Mouse (Mus musculus): ENCODE results near the gene Thsd4.
"Not testable (repeated sequence)": the region's sequence is repeated elsewhere in the genome, so short reads cannot be mapped to it uniquely, and the experiment has no call there.

The Thsd4 gene

DNA sequence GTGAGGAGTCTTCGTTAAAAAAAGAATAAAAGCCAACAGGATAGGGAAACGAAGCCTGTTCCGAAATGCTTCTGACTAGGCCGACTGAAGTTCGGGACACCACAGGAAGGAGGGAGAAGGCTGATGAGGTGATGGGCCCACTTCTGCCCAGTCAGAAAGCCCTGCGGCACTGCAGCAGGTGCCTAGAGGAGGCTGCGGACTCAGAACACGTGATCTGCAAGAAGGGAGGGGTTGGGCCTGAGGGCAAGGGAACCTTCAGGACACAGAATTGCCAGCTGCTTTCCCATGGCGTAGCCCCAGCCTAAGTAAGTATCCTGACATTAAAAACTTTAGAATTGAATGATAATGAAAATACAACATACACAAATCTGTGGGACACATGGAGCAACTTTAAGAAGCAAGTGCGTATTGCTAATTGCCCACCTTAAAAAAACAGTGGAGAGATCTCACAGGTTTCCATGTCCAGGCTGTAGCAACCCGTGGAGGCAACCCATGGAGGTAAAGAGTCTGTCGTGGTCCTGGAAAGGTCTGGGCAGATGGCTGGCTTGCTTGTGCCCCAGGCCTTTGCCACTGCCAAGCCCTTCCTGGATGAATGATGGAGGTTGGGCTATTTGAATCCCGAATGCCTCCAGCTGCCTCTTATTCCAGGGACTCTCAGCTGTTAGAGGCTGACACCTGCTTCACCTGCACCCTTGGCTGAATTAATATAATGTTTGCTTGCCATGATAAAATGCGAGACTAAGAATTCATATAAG, 560.5 kb downstream of the Thsd4 start:
- no peak for DNase-seq

DNA sequence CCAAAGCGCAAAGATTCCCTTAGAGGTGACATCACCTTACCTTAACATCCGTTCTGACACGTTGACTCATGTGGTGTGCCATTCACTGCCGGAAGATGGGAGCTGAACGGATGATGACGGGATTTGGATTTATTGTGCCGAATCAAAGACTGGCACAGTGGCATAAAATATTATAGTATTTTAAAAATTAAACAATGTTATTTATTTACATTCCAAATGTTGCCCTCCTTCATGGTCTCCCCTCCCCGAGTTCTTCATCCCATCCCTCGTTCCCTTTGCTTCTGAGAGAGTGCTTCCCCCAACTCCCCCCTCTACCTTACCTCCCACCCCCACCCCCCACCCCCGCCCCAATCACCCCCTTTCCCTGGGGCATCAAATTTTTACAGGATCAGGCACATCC, 561.3 kb downstream of the Thsd4 start, which contains the start of gene Nr2e3:
TSS of gene Nr2e3 (minus strand) at position 101 of the 400 bp plus-strand sequence.
- DNase-seq: no peak

DNA sequence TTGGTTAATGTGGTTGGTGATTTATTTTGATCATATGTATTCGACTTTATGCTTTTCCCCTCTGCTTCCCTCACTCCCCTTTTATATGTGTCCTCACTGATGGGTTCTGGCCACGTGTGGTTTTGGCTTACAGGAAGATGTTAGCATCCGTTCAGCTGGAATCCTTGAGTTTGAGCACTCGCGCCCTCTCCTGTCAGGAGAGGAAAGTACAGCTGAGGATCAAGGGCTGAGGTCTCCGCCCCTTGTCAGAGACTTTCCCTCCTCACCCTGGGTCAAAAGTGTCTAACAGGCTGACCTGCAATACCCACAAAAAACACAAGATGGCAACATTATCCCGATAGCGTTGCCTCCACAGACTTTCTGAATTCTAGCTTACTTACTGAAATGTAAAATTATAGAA, 562.6 kb downstream of the Thsd4 start:
- peak; percentile 86 to 91 for DNase-seq

DNA sequence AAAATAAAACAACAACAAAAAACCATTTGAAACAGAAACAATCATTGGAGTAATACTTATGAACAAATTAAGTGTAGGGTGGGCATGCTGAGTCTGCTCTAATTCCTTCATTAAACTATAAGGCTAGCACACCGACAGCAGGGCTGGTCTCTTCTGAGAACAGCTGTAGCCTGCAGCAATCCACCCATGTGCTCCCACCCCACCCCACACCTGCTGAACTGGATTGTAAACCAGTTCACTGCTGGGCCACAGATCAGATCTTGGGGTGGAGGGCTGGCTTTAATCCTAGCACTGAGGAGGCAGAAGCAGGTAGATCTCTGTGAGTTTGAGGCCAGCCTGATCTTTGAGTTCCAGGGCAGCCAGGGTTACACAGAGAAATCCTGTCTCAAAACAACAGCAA, 563.7 kb downstream of the Thsd4 start:
- DNase-seq: not testable (repeated sequence)

DNA sequence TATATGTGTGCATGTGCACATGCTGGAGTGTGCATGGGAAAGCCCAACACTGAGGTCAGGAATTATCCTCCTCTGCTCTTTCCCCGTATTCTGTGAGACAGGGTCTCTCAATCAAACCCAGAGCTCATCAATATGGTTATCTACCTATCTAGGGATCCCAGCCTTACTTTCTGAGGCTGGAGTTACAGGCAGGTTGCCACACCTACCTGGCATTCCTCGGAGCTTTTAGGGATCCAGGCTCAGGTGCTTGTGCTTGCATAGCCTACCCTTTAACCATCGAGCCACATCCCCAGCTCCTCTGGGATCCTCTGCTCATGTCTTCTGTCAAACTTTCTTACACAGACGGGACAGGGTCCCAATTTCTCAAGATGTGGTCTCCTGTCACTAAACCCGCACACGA, 565.4 kb downstream of the Thsd4 start:
- DNase-seq: no peak

DNA sequence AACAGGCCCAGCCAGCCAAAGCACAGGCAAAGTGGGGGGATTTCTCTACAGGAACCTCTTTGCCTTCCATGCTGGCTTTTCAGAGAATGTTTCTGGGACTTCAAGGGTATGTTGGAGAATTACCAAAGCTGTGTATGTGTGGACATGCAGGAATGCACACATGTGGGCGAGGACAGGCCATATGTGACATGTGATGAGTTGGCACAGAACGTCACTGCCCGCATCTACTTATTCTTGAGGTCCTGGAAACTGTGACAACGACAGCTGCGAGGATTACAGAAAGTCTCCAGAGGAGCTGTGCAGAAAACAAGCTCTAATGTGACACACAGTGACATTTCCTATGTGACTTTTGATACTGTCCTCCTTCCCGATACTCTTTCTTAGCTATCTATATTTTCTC, 566.2 kb downstream of the Thsd4 start:
- DNase-seq: no peak

DNA sequence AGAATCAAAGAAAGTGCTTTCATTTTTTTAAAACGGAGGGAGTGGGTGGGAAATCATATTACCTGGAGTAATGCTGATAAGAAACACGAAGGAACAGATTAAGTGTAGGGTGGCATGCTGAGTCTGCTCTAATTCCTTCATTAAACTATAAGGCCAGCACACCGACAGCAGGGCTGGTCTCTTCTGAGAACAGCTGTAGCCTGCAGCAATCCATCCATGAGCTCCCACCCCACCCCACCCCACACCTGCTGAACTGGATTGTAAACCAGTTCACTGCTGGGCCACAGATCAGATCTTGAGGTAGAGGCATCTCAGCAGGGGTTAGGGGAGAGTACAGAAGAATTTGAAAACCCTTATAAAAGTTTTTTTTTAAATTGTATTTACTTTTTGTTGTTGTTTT, 566.6 kb downstream of the Thsd4 start:
- no peak for DNase-seq

DNA sequence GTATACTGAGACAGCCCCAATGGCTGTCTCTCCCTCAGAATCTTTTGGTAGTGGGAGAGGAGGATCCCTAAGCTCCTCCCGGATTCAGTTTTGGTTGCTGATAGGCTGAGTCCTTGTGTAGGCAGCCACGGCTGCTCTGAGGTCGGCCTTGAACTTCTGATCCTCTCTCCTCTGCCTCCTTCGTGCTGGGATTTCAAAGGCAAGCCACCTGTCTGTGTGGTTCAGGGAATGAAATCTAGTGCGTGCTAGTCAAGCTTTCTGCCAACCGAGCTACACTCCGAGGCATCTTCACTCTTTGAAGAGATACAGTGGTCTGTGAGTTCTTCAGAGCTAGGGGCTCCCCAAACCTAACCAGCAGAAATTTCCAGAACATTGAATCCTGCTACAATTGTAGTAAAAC, 568.3 kb downstream of the Thsd4 start:
- DNase-seq: no peak

DNA sequence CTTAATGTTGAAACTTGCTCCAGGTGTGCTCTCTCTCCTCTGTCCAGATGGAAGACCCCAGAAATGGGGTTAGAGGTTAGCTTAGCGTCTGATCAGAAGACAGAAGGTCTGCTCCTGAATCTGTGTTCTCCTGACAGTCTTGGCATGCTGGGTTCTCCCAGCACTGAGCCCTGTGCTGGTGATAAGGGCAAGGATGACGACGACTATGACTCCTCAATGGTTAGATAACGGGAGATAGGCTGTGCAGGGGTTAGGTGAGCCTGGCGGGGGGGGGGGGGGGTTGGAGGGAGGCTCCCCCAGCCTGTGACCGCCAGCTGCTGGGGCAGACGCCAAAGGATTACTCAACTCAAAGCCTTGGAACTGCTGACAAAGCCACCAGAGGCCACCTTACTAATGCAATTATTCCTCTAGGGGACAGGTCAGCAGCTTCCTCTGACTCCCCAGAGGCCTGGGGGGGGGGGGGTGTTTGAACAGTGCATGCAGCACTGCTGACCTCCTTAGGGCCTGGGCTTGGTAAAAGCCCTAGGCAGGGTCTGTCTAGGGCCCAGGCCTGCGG, 569.3 kb downstream of the Thsd4 start:
- no peak for DNase-seq

DNA sequence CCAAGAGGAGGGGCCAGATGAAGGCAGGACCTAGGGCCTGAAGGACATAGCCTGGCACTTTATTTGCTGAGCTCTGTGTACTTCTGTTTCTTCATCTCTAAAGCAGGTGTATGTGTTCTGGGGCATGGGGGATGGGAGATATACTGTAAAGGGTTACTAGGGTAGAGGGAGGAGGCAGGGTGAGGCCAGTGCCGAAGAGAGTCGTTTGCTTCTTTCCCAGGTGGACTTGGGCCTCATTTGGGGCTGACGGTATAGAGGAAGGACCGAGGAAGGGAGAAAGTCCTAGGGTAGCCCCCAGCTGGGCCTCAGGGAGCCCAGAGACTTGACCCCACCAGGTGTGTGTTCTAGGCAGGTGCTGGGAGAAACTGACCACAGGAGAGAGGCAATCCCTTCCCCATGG, 569.9 kb downstream of the Thsd4 start:
- DNase-seq: no peak

DNA sequence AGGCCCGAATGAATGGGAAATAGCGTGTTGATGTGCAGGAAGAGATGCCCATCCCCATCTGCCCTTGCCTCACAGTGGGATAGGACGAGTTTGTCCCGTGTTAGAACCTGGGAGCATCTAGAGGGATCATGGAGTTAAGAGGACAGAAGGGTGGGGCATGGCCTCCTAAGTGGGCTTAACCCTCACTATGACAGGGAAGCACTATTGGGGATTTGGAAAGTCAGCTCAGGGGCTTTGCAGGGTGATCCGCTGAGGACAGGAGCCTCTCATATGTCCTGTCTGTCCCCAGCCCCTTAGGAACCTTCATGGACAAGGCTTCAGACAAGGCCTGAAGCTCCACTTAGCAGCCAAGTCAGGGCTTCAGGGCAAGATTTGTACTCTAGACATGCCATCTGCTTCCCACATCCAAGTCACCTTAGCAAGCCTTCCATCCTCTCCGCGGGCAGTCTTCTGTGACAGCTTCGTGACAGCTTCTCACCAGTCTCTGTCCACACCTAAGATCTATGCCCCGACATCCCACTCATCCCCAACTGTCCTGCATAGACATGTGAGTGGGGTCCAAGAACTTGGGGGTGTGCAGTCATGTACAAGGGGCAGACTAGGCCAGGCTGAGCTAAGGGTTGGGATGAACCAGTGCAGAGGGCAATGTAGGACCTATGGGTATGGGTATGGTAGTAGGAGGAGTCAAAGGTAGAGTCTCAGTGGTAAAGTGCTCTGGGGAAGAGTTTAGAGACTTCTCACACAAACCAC, 570.7 kb downstream of the Thsd4 start:
- DNase-seq: no peak

DNA sequence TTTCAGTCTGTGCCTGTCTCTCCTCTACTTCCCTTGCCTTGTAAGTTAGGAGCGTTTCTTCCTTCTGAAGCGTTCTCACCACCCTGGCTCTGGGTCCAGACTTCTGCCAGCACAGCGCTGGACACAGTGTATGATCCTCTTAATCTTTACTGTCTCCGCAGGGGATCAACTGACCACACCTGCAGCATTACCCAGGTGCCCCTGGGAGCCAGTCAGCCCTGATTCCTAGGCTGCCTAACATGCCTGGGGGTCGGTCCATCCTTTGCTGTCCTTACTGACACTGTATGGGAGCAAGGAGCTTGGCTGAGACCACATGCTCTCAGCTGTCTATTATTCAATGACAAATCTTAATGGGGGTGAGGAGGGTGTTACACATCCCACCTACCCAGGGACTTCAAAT, 571.9 kb downstream of the Thsd4 start:
- peak in 1 of 2 experiments; percentile 1 for DNase-seq

DNA sequence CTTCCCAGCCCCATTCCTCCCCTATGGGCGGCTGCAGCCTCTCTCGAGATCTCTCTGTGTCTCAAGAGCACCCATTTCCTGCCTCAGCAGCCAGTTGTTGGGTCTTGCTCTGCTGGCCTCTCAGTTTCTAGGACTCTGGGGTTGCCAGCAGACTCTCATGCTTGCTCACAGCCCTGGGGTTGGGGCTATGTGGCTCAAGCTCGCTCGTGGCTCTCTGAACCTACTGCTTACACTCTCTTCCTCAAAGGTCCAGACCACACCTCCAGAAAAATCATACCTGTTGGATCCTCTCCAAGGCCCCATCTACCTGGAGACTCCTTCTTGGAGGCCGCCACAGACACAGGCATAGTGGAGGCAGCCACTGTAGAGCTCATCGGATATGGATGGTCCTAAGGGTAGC, 572.3 kb downstream of the Thsd4 start:
- DNase-seq: peak in 1 of 2 experiments; percentile 0

DNA sequence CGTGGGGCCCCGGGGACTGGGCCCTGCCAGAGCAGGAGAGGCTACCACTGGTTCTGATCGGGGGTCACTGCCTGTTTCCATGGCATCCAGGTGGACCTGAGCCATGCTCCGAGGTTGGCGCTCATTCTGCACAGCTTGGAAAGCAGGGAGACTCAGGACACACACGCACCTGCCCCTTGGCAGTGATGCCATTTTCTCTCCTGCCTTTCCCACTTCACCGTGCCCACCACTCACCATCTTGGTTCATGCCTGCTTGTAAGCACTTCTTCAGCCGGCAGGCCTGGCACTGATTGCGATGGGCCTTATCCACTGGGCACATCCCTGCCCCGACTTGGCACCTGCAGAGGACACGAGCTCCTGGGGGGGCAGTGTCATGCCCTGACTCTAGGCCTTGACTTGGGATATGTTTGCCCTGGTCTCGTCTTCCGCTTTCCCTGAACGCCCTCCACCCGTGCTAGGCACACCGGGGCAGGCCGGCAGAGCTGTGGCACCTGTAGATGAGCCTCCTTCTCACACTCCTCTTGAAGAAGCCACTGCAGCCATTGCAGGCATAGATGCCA, 573.1 kb downstream of the Thsd4 start:
- no peak for DNase-seq

DNA sequence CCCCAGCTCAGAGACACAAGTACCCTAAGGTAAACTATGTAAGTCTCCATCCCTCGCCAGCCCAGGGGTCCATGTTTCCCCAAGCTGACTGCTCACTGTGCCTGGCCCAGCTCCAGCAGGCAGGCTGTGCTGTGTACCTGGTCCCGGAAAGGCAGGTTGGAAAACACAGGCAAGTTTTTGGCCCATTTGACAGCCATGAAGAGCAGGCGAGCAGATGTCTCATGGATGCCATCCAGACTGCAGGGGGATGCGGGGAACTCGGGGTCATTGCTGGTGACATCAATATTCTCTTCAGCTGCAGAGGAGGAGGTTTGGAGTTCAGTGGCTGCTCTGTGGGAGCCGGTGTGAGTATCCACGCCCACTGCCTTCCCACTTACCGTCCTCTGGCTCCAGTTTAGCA, 573.6 kb downstream of the Thsd4 start:
- peak in 1 of 2 experiments; percentile 1 for DNase-seq

DNA sequence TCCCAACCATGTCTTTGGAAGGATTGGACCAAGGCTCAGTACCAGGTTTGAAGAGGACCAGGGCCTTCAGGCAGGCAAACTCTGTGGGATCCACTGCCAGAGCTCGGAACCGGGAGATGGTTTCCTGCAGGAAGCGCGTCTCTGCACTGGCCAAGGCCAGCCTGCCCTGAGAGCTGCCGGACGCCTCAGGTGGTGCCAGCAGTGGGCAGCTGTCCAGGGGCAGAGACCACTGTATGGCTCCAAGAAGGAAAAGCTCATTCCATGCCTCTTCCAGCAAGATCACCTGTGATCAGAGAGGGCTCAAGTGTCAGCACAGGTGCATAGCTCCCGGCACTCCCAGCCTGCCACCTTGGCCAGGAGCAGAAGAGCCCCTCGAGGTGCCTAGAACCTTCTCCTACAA, 574.6 kb downstream of the Thsd4 start:
- peak in 1 of 2 experiments; percentile 1 for DNase-seq

DNA sequence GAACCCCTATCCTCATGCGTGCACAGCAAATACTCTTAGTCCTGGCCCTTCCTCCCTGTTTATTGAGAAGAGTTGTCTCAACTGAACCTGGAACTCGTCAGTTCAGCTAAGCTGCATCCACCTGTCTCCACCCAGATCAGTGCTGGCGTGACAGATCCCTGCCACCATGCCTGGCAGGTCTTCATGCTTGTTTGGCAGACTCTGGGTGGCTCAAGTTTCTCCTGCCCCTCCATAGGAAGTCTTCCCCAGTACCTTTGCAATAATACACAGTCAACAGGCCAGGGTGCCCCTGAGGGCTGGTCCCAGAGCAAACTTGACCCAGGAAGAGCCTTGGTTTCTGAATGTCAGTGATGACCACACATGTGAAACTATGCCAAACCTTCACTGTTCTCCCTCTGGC, 576.6 kb downstream of the Thsd4 start:
- no peak for DNase-seq

DNA sequence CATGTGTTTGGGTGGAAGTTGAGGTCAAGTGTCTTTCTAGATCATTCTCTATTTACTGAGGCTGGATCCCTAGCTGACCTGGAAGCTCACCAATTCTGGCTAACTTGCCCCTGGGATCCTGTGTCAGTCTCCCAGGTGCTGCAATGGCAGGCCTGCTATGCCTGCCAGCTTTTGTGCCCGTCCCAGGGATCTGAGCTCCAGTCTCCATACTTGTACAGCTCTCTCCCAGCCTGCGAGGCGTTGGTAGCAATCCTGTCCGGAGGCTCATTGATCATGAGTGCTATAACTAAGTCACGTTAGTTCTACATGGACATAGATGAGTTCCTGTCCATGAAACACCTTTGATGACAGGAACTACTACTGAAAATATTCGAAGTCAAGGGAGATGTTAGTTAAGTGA, 578.0 kb downstream of the Thsd4 start:
- no peak for DNase-seq

DNA sequence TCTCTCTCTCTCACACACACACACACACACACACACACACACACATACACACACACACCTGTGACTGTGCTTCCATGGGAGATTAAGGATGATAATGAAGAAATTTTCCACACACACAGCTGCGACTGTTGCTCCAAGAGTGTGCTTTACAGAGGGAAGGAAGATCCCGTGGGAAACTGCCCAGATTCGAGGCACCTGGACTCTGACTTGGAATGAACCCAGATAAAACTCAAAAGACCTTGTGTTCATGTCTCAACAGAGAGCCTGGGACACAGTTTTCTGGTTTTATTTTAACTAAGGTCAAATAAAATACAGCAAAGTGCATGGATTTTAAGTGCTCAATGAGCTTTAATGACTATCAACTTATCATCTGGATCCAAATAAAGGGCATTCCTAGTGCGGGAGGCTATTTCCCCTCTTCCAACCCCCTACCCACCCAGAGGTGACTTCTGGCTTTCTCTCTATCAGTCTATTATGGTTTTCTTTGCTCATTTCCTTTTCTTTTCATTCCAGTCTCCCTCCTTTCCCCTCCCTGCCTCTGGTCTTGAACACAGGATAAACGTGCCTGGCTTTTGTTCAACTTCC, 579.3 kb downstream of the Thsd4 start:
- DNase-seq: peak in 1 of 2 experiments; percentile 3

DNA sequence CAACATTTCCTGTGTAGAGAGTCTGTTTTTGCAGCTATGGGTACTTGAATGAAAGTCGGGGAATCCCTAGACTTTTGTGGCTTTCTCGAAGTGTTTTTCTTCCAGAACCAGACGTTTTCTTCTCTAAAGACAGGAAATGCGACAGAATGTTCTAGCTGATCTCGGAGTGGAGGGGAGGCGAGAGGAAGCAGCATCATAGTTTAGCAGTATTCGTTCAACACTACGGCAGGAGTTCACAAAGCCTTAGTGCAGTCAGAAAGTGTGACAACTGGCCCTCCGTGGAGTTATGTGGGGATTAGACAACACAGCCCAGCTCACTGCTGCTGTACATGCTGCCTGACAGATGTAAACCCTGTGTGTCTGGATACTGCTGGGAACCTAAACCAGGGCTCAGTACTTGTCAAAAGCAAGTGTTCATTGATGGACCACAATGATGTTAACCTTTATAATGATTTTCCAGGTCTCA, 579.9 kb downstream of the Thsd4 start:
- DNase-seq: peak in 1 of 2 experiments; percentile 7

DNA sequence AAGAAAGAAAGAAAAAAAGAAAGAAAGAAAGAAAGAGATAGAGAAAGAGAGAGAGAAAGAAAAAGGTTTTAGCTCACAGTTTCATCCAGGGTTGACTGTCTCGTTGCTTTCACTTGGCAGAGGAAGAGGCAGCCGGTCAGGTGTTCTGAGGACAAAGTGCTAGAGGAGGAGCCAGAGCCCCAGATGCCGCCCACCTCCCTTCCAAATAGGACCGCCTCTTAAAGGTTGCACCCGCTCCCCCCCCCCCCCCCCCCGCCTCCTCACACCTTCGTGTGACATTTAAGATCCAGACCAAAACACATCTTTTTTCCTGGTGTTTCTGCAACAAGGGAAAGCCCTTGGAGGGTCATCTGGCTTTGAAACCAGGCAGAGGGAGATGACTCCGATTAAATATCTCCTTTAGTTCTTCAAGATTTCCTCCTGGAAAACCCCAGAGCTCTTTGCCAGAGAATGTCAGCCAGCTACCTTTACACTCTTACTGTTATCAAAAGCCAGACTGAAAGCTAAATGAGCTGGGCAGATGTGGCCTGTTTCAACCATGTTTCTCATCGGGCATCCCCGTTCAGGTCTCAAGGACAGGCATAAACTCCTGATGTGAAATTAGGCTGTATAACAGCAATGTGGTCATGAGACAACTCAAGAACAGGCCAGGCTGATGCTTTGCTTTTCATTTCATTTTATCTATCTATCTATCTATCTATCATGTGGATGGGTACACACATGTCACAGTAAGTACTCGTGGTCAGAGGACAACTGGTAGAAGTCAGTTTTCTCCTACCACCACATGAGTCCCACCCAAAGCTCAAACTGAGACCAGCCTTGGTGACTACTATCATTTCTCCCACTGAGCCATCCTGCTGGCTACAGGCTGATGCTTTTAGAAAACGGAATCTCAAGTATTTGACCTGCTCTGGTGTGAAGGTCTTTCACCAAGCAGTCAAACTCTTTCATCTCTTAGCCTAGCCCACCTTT, 580.6 kb downstream of the Thsd4 start:
- no peak for DNase-seq

DNA sequence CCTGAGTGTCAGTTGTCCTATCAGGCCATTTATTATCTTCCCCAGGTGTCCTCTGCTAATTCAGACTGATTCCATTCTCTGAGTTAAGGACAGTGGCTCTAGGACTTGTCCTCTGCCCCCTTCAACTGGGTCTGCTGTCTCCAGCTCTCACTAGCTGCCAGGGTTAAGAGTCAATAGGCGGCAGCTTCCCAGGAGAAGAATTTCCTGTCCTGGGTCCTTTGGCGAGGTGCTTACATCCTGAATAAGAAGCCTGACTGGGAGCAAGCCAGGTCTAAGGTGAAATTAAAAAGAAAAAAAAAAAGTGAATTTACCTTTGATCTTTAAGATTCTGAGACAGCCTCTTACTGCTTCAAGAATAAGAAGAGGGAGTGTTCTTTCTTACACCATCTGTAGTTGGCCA, 582.2 kb downstream of the Thsd4 start:
- DNase-seq: no peak

Data from kidney, postnatal 4 days (tissue).